Mouse (Mus musculus) lung, adult 2 months (tissue): ENCODE measurements at regions not wholly inside any gene's neighbourhood (a gene's known extent, or its start where the extent isn't known, plus 50 kb on each side); places are given as distances from the start of the nearest gene placed in this dataset.

Experiments used
- CTCF ChIP-seq: fragments of 200-500 bp; IDR thresholded peaks from 2 replicates; pipeline ENCODE4 v1.5.1; 2011; ENCODE audit warnings: mild to moderate bottlenecking, low read length, control low read depth; ENCODE audit not compliant: insufficient read depth
- POLR2A ChIP-seq: fragments of 200-500 bp; IDR thresholded peaks from 2 replicates; pipeline ENCODE4 v1.6.1; 2011; ENCODE audit warnings: low read depth, mild to moderate bottlenecking, control low read depth, low read length, borderline replicate concordance; ENCODE audit errors: extremely low read depth

DNA sequence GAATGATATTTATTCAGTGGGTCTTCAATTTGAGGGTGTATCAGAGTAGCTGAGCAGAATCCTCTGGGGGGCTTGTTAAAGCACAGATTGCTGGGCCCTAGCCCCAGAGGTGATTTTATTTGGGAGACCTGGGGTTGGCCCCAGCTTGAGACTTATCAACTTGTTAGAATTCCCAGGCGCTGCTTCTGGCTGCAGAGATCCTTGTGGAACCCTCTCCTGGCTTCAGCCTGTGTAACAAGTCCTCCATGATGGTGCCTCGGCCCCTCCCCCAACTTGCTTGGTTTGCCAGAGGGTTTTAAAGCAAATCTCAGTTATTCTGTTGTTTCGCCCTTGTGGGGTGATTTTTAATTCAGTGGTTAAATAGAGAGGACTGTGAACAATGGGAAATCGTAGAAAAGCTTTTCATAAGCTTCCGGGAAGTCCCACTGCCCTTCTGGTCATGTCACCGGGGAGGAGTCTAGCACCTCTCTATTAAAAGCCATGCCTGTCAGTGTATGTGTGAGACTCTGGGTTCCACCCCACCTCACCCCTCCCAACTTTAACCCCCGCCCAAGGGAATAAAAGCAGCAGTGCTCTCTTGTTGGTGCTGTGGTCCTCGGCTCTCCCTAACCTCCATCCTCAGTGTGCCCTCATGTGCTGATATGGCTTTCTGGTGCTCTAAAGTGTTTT is 684.0 kb upstream of the Car8 start:
- TF ChIP-seq CTCF (no peak), POLR2A (no peak)
